Mouse (Mus musculus) stomach, postnatal 0 days (tissue): Measurements from ENCODE around the gene Olfr1126.

Source experiments
- CTCF ChIP-seq: IDR thresholded peaks from 2 replicates; pipeline ENCODE4 v1.5.1; 2016; ENCODE audit warnings: antibody characterized with exemption, low read depth, mild to moderate bottlenecking, moderate library complexity
- EP300 ChIP-seq: optimal IDR thresholded peaks from 2 replicates; pipeline ENCODE3; 2016; ENCODE audit warnings: antibody characterized with exemption

GRCm38 (mm10) chr2:87482276-87482675 is 28.5 kb downstream of the Olfr1126 start:
- TF ChIP-seq CTCF (no peak), EP300 (no peak)
